Mouse (Mus musculus) heart, adult 9 months (tissue): Measurements from ENCODE around the gene Pigr.

Source experiments
- DNase-seq, 2 experiments: peaks; one replicate each; pipeline ENCODE4 v3.0.0; 2022; ENCODE audit warnings: low spot score in 2 of 2

The Pigr gene

DNA sequence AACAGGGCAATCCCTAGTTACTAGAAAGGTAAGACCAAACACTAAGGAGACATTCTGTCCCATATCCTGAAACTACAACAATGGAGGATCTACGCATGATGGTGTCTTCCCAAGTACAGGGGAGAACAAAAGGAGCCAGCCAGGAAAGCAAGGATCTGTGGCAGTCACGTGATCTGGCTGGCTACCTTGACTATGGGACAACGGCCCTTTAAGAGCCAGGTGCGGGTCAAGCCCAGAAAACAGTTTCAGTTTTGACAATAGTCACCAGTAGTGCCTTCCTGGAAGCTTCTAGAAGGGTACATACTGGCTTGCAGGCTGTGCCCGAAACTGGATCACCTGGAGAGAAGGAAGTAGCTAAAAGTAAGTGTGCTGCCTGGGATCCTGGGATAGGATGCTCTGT lies at the start of gene Pigr:
Pigr (plus strand) TSS at position 237 of the 400 bp plus-strand sequence.
- no peak for DNase-seq

DNA sequence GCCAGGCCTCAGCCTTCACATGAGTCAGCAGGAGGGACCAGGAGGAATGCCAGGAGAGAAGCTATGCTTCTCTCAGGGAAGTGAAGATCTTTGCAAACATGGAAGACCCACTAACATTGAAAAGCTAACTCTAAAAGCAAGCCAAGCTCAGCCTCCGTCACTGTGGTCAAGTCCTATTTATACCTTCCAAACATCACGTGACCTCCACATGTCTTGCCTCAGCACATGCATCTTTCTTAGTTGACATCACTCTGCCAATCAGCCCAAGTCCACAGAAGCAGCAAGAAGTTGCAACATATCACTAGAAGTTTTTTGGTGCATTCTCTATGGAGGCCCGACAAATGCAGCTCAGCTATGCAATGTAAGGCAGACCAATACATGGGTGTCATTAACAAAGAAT lies 46.6 kb upstream of the Pigr start:
- no peak for DNase-seq

DNA sequence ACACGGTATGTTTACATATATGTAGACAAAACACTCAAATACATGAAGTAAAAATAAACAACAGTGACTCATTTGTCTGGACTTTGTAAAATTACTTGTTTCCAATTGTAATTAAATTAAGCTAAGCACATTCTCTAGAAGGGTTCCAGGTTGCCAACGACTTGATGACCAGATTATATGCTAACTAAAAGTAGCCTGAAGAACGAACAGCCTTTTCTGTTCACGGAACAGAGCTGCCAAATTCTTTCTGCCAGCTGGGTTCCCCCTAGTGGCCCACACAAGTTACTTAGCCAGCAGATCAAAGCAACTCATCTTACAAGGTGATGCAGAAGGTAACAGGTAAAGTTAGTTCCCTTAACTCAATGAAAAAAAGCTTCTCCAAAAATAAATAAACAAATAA lies 42.4 kb upstream of the Pigr start:
- no peak for DNase-seq

DNA sequence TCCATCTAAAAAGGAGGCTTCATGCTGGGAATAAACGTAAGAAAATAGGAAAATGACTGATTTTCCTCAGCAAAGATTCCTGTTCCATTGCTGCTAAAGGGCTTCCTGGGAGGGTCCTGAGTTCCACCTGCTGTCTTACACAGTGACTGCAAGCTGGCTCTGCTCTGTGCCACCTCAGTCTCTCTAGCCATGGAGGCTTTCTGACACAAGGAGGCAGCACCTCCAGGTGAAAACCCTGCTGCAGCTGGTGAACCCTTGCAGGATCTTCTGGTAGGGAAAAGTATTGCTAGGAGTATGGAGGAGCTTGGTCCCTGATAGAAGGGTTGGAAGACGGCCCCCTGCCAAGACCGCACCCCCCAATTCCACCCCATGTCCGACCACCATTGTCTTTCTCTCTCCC lies 39.5 kb upstream of the Pigr start:
- no peak for DNase-seq

DNA sequence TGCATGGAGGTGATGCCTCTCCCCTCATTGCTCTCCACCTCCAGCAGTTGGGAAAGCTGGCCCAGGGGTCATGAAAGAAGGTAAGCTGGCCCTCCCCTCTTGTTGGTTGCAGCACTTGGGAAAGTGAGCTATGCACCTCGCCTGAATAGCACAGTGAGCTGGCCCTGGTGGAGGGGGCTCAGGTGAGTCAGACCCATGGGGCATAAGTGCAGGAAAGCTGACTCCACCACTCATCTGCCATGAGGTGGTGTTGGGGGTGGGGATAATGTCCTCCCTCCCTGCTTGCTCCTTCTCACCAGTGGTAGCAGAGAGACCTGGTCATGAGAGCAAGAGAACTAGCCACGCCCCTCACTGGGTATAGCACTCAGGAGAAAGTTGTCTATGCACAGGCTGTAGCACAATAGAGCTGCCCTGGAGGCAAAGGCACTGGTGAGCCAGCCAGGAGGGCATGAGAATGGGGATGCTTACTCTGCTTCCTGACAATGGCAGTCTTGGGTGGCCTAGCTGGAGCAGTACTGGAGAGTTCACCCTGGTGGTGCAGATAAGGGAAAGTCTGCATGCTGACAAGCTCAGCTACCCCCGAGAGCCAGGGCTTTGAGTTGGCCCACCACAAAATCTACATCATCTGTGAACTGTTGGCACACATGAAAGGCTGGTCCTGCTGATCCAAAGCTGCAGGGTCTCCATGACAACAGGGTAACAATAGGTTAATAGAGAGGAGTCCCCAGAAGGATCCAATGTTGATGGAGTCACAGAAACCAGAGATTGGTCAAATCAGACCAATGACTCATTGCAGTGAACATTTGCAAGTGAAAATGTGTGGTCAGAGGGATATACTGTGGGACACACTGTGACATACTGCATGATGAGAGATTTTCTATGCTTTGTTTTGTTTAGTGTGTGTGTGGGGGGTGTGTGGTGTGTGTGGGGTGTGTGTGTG lies 36.7 kb upstream of the Pigr start:
- DNase-seq, result no peak

DNA sequence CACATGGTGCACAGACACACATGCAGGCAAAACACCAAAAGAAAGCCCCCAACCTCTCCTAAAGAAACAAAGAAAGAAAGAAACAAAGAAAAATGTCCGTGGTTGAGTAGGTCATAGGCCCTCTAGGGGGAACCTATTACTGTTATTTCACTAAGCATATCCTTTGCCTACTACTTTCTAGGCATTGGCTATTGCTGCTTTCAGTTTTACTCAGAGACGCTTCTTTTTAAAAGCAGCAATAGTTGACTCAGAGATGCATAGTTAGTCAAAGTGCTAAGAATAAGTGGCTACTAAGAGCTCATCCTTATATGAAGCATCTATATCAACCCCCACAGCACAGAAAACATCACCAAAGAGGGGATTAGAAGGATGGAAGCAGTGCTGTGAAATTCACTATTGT lies 31.2 kb upstream of the Pigr start:
- no peak for DNase-seq

DNA sequence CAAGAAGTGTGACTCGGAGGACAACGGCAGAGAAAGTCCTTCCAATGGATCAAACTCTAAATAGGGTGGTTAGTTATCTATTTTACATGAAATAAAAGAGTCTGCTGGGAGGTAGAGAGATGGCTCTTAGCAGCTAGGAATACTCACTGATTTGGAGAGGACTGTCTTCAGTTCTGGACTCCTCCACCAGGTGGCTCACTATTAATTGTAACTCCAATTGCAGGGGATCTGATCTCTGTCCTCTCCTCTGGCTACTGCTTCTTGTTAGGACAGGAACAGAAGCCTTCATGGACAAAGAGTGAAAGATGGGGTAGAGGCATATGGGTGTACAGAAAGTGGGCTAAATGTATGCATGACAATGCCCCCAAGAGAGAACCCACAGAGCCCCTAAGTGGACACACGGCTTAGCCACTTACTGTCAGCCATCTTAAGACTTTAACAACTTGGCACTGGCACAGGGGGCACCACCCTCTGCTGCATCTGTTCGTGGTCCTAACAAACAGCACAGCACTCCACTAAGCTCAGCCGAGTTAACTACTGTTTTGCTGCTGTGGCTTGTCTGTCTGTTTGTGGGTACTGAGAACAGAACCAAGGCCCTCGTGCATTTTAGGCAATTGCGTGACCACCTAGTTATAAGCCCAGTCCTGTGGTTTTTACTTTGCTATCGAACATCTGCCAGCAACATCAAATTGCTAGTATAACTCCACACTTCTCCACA lies 29.4 kb upstream of the Pigr start:
- peak in 1 of 2 experiments; percentile 4 for DNase-seq

DNA sequence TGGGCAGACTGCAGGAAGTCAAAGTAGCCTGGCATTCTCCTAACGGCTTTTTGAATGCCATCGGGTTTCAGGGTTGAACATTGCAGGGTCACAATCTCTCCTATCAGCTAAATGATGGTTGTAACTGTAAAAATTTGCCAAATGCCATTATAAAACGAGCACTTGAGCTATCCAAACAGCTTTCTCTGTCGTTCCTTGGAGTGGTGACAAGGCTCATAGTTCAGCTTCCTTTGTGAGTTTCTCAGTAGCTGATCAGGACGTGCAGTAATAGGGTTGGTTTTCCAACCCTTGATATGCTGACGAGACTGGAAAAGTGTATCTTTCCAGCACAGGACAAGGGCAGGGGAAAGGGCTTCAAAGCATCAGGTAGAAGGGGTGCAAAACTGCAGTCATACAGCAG lies 28.4 kb upstream of the Pigr start:
- no peak for DNase-seq

DNA sequence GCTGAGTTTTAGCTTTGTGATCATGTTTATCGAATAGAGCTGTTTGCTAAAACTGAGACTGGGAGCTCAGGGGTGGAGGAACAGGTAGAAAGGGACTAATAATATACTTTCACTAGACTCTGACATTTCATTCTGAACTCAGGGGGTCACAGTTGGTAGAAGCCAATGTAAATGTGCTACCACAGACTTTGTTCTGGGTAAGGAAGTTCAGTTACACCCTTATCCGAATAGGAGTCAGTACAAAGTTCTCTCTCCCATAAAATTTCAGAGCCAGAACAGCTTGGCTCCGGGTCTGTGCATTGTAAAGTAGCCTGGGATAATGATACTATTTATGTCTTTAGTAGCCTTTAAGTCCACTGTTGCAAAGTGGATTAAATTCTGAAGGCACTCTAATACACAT lies 27.9 kb upstream of the Pigr start:
- DNase-seq, result no peak

DNA sequence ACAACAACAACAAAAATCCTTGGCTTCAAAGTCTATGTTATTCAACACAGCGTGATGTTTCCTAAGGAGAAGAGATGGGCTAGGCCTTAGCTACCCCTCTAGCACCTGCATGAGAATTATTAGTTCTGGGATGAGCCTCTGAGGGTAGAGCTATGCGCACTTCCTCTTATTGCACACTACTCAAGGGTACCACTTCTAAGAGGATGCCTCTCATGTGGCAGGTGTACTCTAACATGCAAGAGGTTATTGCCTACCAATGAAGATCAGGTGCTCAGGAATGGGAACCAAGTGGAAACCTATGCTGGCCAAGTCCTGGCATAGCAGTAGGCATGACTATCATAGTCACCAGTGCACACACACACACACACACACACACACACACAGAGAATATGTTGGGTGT lies 27.1 kb upstream of the Pigr start:
- DNase-seq, result no peak

DNA sequence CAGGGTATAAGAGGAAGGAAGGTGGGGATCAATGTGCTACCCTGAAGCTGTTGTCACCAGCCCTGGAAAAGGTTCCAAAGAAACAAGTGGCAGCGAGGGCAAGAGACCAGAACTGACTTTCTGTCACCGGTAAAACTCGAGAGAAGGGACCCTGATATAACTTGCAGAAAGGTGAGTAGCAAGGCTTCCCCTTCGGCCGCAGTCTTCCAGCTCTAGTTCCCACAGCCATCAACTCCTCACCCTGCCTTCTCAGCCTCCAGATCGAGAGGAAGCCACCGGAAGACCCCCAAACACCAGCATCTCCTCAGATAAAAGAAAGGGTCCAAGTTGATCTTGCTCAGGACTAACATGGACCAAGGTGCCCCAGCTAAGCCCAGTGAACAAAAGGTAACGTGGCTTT lies 25.9 kb upstream of the Pigr start, which contains the start of gene Fcamr:
Fcamr (plus strand) TSS at position 301 of the 400 bp plus-strand sequence.
- DNase-seq, result no peak

DNA sequence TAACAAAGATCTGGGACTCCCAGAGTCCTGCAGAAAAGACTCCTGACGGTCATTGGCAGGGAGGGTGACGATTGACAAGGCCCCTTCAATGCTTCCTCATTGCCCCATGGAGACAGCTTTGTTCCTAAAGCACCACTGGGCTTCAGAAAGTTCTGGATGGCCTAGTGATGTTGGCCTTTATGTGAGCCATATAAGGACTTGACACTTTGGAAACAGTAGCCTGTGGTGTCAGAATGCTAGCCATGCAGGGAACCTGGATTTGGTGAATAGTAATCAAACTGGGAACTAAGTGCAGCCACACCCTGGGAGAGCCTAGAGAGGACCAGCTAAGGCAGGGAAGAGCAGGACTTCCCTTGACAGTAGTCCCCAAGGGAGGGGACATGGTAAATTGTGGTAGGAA lies 25.0 kb upstream of the Pigr start:
- DNase-seq, result no peak

DNA sequence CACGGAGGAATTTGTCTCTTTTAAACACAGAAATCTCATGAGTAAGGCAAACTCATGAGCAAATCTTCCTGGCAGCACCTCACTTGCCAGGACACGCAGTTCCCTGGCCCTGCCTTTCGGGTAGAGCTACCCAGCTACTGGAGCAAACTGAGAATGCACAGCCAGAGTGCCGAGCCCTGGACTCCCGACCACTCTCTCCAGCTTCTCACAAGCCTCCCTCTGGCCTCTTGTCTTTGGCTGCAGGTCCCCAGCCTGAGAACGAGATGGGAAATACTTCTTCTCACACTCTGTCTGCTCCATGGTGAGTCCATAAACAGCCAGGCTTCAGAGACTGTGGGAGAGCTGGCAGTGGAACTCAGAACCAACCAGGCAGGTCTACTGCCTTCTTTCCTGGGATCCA lies 23.5 kb upstream of the Pigr start:
- DNase-seq, result no peak

DNA sequence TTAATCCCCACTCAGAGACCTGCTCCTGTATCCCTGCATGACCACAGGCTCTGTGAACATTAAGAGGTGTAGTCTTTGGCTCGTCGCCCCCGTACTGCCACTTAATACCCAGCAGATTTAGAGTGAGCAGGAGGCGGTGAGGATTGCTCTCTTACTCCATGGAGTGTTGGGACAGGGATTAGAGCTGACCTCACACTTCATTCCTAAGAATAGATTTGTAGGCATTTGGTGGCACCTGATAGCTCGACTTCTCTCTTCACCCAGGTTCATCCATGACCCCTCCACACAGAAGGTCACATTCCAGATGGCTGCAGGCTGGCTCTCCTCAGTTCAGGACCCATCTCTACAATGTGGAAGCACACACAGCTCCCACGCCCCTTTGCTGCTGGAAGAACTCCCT lies 22.2 kb upstream of the Pigr start:
- DNase-seq, result no peak

DNA sequence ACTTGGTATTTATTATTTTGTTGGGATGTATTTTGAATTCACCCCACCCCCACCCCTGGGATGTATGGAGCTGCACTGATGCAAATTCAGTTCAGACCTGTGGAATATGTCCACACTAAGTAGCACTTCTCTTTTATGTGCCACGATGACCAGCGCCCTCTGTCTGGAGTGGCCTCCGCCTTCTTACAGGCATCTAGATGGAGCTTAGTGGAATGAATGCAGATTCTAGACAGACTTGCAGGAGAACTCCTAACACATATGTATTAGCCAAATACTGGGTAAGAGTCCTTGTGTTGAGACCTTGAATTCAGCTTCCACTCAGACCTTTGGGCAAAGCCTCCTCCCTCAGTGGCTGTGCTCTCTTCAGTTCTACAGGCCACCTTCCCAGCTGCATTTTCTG lies 15.6 kb upstream of the Pigr start:
- DNase-seq, result no peak

DNA sequence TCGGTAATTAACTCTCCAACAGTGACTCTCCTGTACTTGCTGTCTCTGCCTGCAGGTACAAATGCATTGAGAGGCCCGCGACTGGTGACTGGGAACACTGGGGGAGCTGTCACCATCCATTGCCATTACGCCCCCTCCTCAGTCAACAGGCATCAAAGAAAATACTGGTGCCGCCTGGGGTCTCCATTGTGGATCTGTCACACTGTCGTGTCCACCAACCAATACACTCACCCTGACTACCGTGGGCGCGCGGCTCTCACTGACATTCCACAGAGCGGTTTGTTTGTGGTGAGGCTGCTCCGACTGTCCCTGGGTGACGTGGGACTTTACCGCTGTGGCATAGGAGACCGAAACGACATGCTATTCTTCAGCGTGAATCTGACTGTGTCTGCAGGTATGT lies 15.2 kb upstream of the Pigr start:
- DNase-seq, result no peak

DNA sequence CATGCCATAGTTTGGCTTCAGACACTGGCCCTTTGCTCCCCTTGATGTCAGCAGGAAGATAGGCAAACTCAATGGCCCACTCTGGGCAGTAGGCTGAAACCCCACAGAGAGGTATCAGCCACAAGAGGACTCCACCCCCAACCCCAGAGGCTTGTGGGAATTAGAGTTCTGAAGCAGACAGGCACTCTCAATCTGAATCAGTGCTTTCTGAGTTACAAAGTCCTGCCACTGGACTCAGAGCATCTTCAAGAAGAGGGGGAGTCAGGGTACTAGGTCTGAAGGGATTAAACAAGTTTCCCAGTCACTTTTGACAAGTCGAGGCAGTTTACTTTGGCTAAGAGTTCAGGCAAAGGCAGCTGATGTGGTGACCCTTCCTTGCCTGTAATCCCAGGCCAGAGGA lies 6.7 kb upstream of the Pigr start:
- no peak for DNase-seq

DNA sequence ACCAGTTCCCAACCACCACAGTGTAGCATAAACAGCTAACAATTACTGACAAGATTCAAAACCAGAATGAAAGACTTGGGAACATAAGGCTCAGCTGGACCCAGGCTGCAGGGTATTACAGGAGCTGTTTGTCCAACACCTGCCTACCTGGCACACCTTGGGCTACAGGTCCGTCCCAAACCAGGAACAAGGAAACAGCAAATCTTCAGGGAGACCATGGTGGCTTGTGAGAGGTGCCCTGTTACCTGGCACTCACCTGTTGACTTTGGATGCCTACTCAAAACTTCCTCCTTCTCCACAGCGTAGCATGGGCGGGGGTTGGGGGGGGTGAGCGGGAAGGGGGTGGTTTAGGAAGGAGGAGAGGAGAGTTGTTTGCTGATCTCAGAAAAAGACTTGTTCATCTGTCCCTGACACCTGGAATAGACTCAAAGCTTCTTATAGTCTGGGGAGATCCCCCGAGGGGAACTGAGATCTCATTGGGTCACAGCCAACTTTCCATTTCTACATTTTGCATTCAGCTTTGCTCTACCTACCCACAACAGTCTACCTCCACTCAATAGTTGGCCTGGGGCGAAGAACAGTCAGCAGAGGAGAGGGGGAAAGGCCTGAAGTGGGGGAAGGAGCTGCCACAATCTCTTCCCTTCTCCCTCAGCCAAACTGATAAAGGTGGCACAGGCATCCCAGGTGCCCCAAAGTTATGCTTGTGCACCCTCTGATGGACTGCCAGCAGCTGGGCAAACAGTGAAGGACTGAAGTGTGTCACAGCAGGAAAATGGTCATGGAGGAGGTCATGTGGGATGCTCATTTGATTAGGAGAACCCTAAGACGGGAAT lies 6.0 kb upstream of the Pigr start:
- DNase-seq, result no peak

DNA sequence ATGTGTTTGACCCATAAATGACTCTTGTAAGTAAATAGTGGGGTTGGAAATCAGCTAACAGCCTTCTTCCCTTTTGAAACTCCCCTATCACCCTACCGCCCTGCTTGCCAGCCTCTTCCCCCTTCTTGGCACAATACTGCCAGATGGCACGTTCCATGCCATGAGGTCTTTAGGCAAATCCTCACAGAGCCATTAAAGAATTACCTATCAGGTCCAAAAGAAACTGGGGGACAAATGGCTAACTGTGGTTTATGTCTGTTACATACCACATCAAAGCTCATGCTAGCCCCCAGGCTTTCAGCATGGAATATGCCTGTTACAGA lies 5.4 kb upstream of the Pigr start:
- no peak for DNase-seq

DNA sequence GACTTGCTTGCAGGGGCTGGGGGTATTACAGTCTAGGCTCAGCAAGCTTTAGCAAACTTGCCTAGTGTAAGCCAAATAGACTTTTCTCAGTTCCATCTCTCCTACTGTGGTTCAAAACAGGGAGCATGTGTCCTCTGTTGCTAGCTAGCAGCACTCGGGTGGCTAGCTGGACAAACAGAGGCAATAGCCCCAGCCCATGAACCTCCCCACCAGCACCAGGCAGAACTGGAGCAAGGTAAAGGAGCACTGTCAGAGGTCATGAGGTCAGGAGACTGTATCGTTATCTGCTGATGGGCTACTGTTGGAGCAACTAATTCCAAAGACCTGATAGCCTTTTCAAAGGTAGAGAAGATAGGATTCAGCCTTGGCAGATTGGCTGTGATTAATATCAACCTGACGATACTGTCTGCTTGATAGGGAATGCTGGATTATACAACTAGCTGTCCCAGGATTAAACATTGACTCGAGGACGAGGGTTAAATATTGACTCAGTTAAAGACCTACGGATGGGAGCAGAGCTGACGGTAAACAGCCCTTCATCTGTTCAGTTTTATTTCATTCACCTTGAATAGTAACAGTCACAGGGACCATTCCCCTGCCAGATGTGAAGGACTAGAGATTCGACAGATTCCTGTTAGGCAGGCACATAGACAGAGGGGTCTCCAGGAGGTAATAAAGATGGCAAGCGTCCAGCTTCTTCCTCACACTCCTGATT lies 4.4 kb upstream of the Pigr start:
- no peak for DNase-seq

DNA sequence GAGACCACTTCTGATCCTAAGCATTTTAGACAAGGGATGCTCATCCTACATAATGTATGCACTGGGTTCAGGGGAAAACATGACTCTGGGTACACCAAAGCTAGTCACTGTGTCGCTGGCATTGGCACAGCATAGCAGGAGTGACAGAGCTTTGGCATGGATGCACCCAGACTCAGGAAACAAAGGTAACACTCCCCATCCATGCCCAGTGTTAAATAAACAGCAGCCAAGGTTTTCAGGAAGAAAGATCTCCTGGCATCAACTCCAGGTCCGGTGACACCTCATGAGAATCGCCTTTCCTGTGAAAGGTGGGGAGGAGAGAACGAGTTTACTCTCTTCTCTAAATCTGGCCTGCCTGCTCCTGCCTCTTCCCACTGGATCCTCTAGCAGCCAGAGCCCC lies 2.2 kb downstream of the Pigr start:
- no peak for DNase-seq
